In the genomic region with DNA sequence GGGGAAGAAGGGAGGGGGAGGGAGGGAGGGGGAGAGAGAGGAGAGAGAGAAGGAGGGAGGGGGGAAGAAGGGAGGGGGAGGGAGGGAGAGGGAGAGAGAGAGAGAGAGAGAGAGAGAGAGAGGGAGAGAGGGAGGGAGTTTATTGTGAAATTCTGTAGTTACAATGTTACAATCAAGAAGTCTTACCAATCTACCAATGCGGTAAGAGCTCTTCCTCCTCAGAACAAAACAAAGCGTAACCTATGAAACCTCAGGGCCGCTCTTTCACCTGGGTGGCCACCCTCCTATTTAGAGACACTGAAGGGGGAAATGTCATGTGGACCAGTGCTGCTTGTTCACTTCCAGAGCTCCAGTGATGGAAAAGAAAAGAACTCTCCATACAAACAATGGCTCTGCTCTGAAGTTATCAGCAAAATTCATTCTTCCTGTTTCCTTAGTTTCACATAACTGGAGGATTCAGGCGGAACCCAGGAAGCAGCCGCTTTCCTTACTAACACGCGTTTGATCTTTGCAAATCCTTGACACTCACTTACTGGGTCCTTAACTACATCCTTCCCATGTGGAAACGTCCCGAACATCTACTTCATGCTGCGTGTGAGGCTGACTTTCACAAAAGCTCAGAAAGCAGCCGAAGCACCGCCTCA, we compare ENCODE assay signal across 9 mouse cellular contexts.
DNase-seq lines count a peak whose midpoint lies in the region; ATAC-seq and TF ChIP-seq lines count a peak whose summit lies in the region.
"Had no signal": no experiment of that assay in that cellular context is flagged by ENCODE, and none has a peak within 500 bp of the region (broad histone marks: within the 10 kb centered on the region; RNA-seq: fewer than 3 reads in every experiment).

No protein-coding gene starts in this region.

- TF ChIP-seq CTCF in lung, adult 2 months (IDR thresholded peaks at IDR 0.05; ENCODE audit: insufficient read depth, low read length), result no peak

- H3K4me3 ChIP-seq in lung, adult 2 months (replicated peaks; ENCODE audit: extremely low read depth, low read depth, low read length), result peak overlapping the region; percentile 64

- peaks cover 11% of the 10 kb centered on the region for H3K4me1 ChIP-seq in lung, adult 2 months (ENCODE audit: control insufficient read depth, insufficient read depth, low read length)

- WGBS in lung, adult 2 months, result 5% methylated on average over 12 of the region's 12 CpGs

- DNase-seq in Muller cell, postnatal 12 days (ENCODE audit: inconsistent ontology term), result peak; percentile 9
- DNase-seq in adrenal gland, postnatal 36 days, result peak; percentile 11 to 13
- DNase-seq in kidney, adult 11 months, result peak; percentile 20
- DNase-seq in lung, adult 2 months, result peak; percentile 13
- DNase-seq in ovary, postnatal 14 days (ENCODE audit: low spot score), result no peak
- no peak for DNase-seq in cerebellum, adult 18-20 months
- DNase-seq in left cerebral cortex, postnatal 4 days, result no peak
- DNase-seq: cerebellum, adult 8-10 months had no signal

- intact Hi-C loops in left cerebral cortex, postnatal 4 days (cut with DNase I), result no loop called here

- TF ChIP-seq POLR2A in lung, adult 2 months (IDR thresholded peaks at IDR 0.05; ENCODE audit: borderline replicate concordance, extremely low read depth, low read depth, low read length), result no peak

- ATAC-seq in frontal cortex, adult (ENCODE audit: low TSS enrichment), result no peak

Comparison
In these comparisons a context has a peak if more than half of its experiments do, and no peak if none do; other contexts are left out.
1. DNase-seq: peak in Muller cell, postnatal 12 days (single experiment), adrenal gland, postnatal 36 days (2 of 2), kidney, adult 11 months (single experiment) and lung, adult 2 months (single experiment); none in ovary, postnatal 14 days (single experiment), cerebellum, adult 18-20 months (0 of 2) and left cerebral cortex, postnatal 4 days (single experiment).